Mouse (Mus musculus) adrenal gland, adult 2 months (tissue): ENCODE results near the gene Dennd6a. TPM values are rescaled to one million over a fixed set of nuclear protein-coding genes. Genes with fewer than 3 reads are reported as not detected.
A peak's percentile ranks its signal among the peaks of the same experiment; 100 is the strongest.
"Not testable (repeated sequence)": the region's sequence is repeated elsewhere in the genome, so short reads cannot be mapped to it uniquely, and the experiment has no call there.

Source experiments
- DNase-seq: peaks from one replicate; pipeline ENCODE4 v3.0.0; 2021
- long read RNA-seq: library from polyadenylated mRNA; stranded (forward); transcript quantifications from one replicate; pipeline ENCODE4 v2.0.0, GENCODE M21; 2021
- polyA plus RNA-seq: library from polyadenylated mRNA; depleted of rRNA; stranded (reverse); fragments of >200 nt; gene quantifications from 2 replicates; pipeline ENCODE4 v1.2.3, GENCODE M21; 2012; rRNA removed
- total RNA-seq, 2 experiments: library from RNA; stranded (reverse); gene quantifications; 2 replicates each; pipeline ENCODE4 v1.2.3; 2021

Gene Dennd6a
- total RNA-seq (10 to 100 TPM; 33.3 to 36.4 TPM), polyA plus RNA-seq (11.7 and 11.8 TPM in 2 replicates)
- long read RNA-seq, full-length matches to known transcripts, result 18 of 23 reads
- long read RNA-seq, partial matches to known transcripts, result 3 of 23 reads
- long read RNA-seq, other reads (novel, unspliced or antisense), result 2 of 23 reads

DNA sequence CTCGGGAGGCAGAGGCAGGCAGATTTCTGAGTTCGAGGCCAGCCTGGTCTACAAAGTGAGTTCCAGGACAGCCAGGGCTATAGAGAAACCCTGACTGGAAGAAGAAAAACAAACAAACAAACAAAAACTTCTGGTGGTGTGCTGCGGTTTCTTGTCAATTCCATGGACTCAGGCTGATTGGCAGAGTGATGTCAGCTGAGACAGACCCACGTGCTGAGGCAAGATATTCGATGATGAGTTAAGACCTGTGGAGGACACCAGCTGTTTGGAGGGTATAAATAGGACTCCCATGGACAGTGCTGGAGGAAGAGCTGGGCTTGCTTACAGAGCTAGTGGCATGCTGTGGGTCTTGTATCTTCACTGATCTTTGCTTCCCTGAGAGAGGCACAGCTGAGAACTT is at the start of gene Dennd6a:
TSS of gene Dennd6a (plus strand) at position 301 of the 400 bp plus-strand sequence.
- DNase-seq, result not testable (repeated sequence)

DNA sequence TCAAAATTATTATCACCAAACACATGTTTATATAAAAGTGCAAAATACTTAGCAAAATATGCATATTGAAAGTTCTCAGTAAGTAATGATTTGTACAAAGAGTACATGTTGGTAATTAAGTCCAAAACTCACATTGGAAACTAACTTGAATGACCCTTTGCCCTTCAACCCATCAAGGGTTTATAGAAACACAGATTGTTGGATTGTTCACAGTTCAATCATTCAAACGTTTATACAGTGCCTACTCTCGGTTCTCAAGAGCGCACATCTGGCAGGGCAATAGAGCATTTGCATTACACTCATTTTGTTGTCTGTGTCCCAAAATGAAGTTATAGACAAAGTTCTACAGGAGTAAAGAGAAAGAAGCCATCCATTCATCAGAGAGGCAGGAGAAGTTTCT is 47.7 kb upstream of the Dennd6a start:
- no peak for DNase-seq

DNA sequence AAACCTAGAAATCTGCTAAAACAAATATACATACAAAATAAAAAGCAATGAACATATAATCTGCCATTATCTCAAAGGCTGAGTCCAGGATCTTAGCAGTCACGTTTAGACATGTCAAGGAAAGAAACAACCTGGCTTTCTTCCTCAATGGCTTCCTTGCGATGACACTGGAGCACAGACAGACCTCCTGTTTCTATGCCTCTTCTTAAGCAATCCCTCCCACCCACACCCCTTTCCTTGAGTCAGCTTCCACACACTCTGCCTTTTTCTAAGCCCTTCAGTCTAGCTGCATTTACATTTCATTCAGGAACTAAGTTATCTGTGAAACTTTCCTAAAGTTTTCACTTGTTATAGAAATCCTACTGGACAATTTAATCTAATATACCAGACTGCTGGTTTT is 45.4 kb upstream of the Dennd6a start:
- DNase-seq, result no peak

DNA sequence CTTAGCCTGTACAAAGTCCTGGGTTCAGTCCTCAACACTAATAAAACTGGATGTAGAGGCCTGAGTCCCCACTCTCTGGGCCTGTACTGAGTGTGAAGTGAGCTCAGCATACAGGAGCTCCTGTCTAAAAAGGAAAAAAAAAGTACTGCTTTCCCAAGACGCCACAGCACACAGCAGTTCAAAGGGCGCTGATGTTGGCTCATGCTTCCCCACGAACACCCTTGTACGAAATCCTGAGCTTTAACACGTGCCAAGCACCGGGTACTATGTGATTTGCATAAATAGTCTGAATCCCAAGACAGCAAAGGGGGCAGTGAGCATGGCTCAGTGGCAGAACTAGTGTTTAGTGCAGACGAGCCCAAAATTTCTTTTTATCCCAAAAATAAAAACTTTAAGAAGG is 43.3 kb upstream of the Dennd6a start:
- no peak for DNase-seq

DNA sequence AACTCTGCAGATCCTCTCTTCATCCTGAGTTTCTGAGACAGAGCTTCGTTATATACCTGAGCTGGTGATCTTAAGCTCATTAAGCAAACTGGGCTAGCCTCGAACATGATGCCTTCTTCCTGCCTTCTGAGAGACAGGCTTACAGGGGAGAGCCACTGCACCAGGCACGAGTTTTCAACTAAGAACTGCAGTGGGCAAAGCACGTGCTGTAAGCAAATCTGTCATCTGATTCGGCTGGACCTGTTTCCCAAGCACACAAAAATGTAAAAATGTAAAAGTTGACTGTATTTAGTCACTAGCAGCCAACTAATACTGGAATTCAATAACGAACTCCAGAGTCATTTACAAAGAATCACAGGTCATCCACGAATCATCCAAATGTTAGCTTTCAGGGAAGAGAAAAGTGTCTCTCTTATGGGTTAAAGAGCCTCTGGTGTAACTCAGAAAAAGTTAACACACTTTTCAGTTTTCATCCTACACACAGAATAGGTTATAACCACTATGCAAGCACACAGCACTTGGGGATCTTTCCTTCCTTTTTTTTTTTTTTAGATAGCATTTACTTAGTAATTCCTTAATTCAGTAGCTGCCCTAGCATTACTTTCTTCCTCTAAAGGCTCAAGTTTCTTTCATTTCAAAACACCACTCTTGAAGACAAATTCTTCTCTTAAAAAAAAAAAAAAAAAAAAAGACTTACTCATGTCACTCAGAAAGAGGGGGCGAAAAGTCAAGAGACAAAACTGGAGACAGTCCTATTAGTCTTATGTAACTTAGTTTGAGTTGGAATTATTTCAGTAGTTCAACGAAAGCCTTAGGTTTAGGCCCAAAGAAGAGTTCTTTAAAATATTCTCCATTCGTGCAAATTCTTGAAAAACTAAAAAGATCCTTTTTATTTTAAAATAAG is 42.0 kb upstream of the Dennd6a start:
- no peak for DNase-seq

DNA sequence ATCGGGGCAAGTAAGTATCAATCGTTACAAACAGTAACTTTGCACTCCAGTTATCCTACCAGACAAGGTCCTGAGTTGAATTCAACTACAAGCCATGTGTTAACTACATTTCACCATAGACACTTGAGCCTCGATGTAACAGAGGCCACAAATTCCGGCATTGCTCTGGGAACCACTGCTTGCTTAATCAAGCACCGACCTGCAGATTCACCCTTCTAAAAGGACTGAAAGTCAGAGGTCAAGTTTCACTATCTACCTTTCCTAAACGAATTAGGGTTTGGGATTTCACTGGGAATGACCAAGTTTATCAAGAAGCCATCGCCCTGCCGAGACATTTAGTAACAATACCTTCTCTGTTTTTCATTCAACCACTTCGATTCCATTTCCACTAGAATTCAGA is 40.9 kb upstream of the Dennd6a start:
- DNase-seq, result no peak

DNA sequence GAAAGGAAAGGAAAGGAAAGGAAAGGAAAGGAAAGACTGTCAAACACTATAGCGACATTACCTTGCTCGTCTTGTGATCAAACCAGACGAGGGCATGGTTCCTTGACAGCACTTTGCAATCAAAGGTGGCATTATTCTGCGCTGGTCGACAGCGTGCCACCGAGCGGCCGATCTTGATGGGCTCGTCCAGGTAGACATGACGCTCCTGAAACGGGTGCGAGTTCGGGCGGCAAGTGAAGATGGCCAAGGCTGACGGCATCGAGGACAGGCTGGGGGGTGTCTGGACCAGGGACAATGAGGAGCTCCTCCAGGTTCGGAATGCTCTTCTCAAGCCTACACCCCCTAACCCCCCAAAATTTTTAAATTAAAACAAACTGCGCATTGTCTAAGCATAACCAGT is 40.4 kb upstream of the Dennd6a start:
- peak; percentile 38 for DNase-seq

DNA sequence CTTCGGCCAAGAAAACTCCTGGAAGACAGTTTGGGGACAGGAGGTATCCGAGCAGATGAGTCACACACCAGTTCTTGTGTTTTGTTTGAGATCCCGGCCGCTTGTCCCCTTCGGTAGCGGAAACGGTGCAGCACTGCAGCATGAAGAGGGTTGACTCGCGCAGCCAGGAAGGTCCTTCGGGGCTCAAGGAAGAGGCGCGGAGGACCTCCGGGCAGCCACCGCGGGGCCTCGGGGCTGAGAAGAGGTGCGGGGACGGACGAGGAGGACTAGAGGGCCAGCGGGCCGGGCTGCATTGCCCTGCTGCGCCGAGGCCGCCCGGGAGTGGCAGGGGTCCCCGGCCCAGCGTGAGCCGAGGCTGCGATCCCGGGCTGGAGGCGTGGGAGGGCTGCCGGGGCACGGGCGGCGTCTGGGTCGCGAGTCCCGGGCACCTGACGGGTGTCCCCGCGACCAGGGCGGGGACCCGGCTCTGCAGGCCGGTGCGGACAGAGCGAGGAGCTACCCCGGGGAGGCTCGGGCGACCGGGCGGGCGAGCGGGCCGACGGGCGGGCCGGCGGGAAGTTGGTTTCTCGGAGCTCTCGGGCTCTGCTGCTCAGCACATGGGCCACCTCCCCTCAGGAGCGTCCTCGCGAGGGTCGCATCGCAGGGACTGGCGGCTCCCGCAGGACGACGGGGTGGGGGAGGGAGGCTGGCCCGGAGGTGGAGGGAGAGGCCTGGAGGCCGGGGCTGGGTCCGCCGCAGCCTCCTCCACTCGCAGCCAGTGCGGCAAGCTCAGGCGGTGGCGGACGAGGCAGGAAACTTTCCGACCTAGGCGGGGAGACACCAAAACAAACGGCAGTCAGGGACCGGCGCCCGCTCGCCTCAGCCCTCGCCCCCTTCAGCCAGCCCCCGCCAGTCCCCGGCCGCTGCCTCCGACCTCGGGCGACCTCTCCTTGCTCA is 39.6 kb upstream of the Dennd6a start:
- DNase-seq, result peak; percentile 81

DNA sequence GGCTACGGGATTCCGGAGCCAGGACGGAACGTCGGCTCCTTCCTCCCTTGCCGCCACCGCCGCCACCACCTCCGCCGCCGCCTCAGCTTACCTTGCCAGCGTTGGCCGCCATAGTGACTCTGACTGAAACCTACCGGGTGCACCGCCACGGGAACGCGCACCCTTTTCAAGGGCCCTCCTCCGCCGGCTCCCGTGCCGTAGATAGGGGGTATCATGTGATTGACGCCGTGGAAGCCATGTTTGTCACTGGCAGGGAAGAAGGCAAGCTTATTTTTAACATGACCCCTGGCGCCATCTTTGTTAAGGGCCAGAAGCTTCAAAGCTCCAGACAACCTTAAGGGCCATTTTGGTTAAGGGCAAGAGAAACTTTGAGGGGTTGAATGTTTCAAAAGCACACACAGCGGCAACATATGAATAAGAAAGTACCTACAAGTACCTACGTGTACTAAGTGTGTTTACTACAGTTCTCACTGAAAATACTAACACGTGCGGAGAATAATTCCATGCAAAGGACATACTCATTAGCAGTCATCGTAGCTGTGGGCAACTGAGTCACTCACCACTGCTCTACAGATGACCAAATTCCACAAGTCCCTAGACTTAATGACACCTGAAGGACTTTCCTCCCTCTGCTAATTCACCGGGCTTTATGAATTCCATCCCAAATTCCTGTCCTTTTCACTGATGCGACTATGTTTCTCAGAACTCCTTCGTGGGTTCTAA is 38.7 kb upstream of the Dennd6a start, which contains the start of gene Slmap:
TSS of gene Slmap (minus strand) at position 175 of the 723 bp plus-strand sequence.
- DNase-seq, result peak; percentile 98

DNA sequence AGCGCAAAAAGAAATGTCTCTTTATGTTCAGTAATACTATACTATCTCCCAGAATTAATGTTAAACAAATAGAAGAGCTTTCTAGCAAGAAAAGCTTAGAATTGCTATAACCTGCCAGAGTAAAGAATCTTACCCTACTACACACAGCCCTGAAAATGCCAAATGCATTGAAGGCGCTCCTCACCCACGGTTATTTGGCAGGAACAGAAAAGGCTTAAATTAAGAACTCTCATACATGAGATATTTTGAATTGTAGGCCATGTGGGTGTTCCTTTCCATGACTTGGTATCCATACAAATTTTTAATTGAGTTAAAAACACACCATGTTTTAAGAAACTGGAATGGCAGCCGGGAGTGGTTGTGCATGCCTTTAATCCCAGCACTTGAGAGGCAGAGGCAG is 34.4 kb upstream of the Dennd6a start:
- no peak for DNase-seq

DNA sequence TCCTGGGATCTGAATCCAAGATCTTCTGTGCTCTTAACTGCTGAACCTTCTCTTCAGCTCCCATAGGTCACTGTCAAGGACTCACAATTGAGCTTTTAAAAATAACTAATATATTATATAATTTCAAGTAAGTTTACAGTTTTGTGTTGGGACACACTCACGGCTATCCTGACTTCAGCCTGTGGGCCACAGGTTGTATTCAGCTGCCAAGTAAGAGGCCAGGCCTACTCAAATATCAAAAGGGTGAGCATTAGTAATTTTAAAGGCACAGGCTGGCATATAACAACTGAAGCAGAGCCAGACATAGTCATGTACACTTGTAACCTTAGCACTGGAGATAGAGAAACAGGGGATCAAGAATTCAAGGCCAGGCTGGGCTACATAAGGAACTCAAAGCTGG is 33.1 kb upstream of the Dennd6a start:
- DNase-seq, result no peak

DNA sequence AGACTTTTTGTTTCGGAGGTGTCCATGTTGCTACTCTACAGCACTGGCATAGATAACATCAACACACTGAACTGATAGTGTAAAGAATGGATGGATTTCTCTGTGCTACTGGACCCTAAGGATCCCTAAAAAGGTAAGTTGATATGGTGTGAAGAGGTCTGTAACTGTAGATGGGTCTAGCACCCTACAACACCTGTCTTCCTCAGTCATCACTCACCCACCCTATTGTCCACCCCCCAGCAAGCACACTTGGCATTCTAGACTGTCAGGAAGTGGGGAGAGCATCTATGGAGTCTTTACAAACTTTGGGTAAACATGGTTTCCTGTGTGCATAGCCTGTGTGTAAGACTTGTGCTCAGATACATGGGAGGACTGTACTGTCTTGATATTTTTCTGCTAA is 31.5 kb upstream of the Dennd6a start:
- no peak for DNase-seq

DNA sequence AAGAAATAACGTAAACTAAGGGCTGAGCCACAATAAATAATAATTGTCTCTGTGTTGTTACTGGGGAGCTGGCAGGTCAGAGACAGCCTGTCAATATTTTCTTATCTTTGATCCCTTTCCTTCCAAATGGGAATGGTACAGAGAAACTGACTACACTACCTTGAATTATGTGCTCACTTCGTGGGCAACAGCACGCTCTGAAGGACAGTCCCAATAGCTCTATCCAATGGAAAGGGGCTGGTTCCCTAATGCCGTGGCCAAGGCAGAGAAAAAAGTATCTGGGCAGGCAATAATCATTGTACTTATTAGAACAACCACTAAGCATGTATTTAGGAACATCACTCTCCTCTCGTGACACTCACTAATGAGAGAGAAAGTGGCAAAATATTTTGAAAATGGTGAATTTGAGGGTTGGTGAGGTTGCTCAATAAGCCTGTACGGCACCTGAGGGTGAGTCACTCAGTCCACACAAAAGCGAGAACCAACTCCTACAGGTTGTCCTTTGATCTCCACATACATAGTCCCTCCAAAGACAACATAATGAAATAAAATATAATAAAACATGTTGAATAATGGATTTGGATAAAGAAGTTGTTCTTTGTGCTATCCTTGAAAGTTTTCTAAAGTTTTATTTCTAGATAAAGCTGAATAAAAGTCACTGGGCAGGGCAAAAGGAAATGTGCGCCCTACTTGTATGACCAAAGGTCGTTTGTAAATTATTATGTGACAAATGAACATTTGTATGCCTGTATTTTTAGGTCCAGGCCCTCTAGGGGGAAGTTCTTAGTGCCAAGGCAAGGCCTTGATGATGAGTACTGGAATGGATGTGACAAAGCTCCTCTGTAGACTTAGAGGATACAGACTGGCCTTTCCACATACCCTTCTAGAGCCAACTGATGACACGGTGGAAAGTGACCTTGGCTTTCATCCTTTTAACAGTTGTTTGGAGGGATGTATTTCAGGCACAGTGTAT is 25.9 kb upstream of the Dennd6a start:
- DNase-seq, result peak; percentile 45

DNA sequence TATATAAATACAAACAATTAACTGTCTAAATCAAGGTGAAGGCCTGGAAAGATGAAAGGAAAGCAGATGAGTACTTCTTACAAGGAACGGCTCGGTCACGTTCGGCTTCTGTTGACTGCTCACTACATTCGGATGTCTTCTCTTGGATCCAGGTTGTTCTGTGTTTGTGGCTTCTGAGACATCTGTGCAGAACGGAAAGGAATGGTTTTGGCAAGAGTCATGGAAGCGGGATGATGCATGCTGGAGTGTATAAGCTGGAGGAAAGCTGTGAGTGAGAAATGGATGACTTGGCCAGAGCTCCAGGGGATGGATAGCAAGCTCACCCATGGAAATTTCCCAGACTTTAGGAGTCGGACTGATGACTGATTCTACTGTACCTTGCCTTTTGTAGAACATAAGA is 22.9 kb upstream of the Dennd6a start:
- peak; percentile 7 for DNase-seq

DNA sequence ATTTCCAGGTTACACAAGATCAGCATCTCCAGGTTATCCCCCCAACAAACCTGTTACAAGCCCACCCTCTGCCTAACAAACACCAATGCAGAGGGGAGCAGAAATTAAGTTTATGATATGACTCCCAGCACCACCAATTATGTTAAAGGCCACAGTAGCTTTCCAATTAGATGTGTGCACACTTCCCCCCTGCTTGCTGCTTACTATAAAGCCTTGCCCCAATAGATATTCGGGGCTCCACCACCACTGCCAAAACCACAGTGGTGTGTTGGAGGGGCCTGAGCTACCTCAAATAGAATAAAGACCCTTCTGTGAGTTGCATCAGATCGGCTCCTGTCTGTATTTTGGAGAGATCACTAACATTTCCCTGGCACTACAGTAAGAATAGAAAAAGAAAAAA is 21.2 kb upstream of the Dennd6a start:
- no peak for DNase-seq

DNA sequence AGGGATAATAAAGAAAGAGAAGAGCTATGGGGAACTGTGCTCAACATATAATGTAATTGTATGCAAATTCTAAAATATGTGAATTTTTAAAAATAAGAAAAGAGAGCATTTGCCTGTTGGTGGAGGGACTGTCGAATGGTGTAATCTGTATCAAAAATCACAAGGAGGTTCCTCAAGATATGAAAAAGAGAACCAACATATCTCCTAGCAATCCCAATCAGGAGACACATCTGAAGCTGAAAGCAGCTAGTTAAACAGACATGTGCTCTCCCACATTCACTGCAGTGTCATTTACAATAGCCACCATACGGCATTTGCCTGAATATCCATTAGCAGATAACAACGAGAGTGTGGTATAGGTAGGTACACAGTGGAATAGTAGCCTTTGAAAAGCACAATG is 20.8 kb upstream of the Dennd6a start:
- DNase-seq, result no peak

DNA sequence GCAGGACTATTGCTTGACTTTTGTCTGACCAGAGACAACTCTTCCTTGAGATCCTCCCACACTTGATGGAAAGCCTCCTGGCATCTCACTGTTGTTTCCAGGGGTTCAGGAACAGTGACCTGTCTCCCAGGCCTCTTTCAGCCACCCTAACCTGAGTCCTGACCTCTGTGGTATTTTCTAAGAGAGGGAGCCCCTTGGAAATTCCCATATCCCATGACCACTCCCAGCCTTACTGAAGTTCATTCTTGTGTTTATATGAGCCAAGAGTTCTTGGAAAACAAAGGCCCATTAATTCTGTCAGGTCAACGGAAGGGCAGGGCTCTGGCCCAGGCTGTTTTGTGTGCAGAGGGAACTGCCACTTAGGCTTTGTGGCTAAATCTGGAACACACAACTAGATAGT is 16.1 kb upstream of the Dennd6a start:
- DNase-seq, result peak; percentile 35

DNA sequence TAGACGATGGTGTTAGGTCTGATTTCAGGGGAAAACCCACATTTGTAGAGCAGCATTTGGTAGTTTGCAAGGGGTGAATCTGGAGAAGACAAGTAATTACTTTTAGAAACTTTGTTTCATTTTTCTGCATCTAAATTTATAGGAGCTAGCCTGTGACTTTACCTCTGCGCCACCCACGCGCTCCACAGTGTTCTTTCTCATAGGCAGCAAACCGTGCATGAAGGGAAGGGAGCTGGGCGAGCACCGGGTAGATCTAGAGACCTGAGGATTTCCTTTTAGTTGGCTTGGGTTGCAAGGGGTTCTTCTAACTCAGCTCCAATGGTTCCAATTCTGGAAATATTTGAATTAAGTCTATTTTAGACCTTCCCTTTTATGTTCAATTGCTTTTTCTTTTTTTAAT is 15.1 kb upstream of the Dennd6a start:
- no peak for DNase-seq

DNA sequence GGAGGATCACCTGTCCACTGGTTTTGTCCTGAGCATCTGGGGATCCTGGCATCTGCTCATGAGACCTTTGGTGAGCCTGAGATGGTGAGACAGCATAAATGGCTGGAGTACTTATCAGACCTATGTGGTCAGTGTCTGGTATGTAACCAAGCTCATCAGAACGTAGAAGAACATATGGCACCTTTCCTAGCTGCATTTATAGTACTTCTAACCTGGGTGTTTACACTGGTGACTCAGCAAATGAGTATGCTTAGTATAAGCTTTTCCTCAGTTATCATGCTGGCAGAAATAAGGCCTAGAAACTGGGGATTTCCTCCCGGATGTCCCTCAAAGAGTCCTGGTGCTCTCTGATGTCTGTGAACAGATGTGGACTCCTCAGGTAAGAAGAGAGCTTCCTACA is 11.4 kb upstream of the Dennd6a start:
- no peak for DNase-seq

DNA sequence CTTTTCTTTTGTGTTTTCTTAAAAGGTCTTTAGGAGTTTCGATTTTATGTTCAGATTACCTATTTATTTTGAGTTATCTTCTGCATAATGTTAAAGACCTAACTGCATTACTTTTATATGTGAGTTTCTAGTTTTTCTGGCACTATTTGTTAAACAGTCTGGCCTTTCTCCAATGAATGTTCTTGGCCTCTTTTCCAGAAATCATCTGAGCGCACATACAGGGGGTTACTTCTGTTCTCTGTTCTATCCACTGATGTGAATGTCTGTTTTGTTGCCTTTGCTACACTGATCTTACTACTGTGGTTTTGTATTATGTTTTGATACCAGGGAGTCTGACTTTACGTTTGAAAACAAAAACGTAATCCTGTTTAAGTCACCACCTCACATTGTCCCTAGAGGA is 3.8 kb upstream of the Dennd6a start:
- no peak for DNase-seq
